Mouse (Mus musculus): Measurements from ENCODE around the gene Sult2b1. TPM values are rescaled to one million over a fixed set of nuclear protein-coding genes. Genes with fewer than 3 reads are reported as not detected.

Gene Sult2b1
- total RNA-seq (2021), result 10 to 100 TPM in 1 of 2 experiments, 1 to 10 TPM in 1; 9.7 to 11.5 TPM

DNA sequence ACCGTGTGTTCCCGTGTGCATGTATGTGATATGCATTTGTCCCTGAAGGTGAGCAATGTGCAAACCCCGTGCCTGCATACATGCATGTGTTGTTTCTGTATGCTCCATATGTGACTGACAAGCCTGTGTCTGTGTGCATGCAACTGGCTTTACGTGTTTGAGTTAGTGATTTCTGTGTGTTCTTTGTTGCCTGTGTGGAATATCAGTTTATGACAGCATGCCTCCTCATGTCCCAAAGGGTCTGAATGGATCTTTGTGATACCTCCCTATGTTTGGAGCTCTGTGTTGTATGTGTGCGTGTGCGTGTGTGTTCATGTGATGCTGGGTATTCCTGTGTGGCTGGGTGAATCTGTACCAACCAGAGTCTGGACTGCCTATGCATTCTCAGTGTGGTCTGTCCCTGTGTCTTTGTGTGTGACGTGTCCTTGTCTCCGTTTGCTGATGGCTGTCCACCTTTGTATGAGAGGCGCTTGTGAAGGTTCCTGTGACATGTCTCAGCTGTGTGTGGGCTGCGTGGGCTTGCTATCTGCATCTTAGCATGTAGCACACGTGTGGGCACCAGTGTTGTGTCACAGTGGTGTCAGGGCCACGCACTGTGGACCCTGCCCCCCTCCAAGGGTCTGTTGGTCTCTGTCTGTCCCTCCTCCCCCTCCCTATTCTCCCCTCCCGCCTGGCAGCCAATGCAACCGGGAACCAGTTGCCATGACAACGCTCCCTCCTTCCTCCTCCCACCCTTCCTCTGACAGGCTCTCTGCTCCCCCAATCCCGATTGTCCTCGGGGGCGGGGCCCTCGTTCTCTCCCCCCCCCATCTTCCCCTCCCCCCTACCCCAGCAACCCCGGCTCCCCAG lies at the start of gene Sult2b1:
TSS of gene Sult2b1 (minus strand) at position 146 of the 849 bp plus-strand sequence.
- intact Hi-C loops (cut with DNase I), result loop anchor here (5.0 kb wide), 1 partner anchor 42 kb away; no protein-coding TSS in a partner anchor

DNA sequence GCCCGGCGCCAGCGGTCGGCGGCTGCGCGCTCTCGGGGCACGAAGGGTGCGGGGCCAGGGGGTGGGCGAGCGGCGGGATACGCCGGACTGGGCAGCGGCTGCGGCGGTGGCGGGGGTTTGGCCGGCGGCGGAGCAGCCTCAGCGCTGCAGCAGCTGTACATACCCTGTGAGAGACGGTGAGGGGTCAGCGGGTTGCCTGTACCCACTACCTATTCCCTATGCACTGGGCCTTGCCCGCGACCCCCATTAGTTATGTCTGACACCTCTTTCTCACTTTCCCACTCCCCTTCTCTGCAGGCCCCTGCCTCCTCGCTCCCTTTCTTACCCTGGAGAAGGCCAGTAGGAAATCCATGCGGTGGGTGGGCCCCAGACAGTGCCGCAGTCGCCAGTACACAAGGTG lies 49.5 kb upstream of the Sult2b1 start:
- intact Hi-C loops (cut with DNase I), result no loop called here
- peak in 1 of 2 experiments; percentile 44 for DNase-seq (ENCODE audit: extremely low spot score in 1 of 2, low spot score in 2 of 2)

More for the DNA sequence above, at the start of gene Sult2b1:
- DNase-seq (ENCODE audit: extremely low spot score in 1 of 2, low spot score in 2 of 2), result peak; percentile 94 to 95

DNA sequence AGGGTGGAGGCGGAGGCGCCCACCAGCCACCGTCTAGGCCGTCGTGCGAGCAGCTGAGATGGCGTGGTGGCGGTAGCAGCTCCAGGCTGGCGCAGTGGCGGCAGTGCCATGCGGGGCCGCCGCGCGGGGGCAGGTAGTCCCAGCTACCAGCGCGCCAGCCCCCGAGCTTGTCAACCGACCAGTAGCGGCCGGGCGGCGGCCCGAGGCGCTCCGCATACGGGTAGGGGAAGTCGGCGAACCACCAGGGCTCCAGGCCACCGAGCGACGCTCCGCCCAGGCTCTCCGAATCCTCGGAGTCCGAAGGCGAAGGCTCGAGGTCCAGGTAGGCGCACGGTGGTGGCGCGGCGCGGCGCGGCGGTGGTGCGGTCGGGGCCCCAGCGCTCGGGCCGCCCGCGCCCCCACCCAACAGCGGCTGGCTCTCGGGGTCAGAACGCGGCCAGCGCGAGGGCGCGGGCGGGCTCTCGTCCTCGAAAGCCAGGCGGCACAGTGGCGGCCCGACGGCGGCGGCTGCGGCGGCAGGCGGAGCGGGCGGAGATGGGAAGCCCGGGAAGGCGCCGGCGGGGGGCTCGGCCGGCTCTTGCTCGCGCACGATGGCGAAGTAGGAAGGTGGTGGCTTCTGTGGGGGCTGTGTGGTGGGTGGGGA lies 48.8 kb upstream of the Sult2b1 start:
- peak in 1 of 2 experiments; percentile 61 for DNase-seq (ENCODE audit: extremely low spot score in 1 of 2, low spot score in 2 of 2)
- intact Hi-C loops (cut with DNase I), result no loop called here

DNA sequence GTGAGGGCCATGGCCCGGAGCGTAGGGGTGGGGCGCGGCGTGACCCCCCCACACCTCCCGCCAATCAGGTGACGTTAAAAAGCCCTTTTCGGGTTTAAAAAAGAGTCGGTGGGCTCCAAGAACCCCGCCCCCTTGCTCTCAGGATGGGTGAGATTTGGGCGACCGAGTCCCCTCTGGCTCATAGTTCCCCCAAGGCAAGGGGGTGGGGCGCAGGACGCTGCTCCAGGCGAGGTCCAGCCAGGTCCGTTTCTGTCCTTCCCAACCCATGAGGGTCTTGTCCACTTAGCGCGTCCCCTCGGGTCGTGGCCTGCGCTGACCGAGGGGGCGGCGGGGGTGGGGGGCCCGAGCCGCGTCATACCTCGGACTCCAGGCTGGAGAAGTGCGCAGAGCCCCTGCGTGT lies 48.0 kb upstream of the Sult2b1 start:
- intact Hi-C loops (cut with DNase I), result no loop called here
- DNase-seq (ENCODE audit: extremely low spot score in 1 of 2, low spot score in 2 of 2), result no peak

DNA sequence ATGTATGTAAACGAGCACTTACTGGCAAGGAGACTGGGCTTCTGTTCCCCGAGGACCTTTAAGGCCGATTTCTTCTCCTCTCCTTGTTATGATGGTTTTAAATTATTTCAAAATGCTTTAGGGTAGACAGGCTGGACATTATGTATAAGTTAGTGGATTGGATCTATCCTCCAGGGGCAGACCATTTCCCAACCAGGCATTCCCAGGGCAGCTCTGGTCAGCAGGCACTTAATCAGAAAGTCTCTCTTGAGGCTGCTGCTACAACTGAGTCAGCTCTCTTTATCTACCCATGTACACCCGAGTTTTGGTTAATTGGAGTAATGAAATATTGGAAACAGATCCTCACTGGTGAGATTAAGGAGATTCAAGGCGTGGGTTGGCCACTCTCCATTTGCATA lies 46.7 kb upstream of the Sult2b1 start:
- intact Hi-C loops (cut with DNase I), result no loop called here
- DNase-seq (ENCODE audit: extremely low spot score in 1 of 2, low spot score in 2 of 2), result no peak

DNA sequence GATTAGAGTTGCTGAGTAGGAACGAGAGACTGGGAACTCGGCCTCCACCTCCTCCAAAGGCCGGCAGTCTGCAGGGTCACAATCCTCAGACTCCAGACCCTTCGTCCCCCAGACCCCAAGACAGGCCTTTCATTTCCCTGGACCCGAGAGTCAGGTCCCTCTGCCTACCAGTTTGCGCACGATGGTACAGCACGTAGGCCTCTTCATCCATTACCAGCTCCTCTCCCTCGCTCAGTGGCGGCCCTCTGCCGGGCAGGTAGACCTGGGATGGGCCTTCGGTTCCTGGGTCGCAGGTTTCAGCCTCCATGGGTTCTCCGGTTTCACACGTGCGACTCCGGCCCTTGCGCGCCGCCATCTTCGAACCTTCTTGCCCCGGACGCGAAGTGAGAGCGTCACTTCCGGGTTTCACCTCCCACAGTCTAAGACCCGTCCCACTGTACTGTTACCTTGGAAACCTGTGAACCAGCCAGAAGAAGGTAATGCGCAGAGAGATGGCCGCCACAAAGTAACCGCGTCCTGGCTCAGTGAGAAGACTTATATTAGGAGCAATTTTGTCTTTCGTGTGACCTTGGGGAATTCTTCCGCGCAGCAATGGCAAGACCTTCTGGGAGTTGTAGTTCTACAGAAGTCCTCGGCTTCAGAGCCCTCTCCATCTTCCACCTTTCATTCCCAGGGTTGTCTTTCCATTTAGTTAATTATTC lies 46.1 kb upstream of the Sult2b1 start, which contains the start of gene Grwd1:
TSS of gene Grwd1 (minus strand) at position 518 of the 701 bp plus-strand sequence.
- intact Hi-C loops (cut with DNase I), result no loop called here
- DNase-seq (ENCODE audit: extremely low spot score in 1 of 2, low spot score in 2 of 2), result peak; percentile 84 to 88

DNA sequence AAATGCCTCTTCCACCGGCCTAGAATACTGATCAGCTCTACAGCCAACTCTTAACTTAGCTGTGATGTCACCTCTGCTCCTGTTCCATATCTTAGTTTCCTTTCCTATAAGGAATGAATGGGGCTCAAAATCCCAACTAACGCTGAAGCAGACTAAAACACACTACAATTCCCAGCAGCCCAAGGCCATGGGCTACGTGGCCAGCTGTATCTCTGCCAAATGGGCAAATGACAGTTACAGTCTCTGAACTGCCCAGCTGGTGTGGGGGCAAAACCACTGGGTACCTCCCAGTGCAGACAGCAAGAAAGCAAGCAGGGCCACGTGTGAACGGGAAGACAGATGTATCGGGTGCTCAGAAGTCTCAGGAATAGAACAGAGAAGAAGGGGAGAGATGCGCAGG lies 42.2 kb upstream of the Sult2b1 start:
- no peak for DNase-seq (ENCODE audit: extremely low spot score in 1 of 2, low spot score in 2 of 2)
- intact Hi-C loops (cut with DNase I), result no loop called here

DNA sequence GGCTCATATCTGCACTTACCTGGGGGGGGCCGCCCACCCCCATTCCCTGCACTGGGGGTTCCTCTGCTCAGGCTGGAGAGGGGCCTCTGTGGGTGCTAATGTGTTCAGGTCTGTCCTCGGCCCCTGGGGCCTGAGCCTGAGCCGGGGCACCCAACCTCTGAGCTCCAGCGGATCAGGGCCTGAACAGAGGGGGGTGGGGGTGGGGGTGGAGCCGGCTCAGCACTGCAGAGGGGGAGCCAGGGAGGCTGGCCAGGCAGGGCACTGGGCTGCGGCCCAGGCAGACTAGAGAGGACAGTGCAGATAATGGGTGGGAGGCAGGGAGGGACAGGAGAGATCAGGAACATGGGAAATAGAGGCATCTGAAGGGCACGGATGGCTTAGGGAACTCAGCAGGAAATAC lies 40.1 kb upstream of the Sult2b1 start, which contains the start of gene Kcnj14:
TSS of gene Kcnj14 (minus strand) at position 185 of the 400 bp plus-strand sequence.
- intact Hi-C loops (cut with DNase I), result loop anchor here (5.0 kb wide), 1 partner anchor 328 kb away; no protein-coding TSS in a partner anchor
- no peak for DNase-seq (ENCODE audit: extremely low spot score in 1 of 2, low spot score in 2 of 2)

DNA sequence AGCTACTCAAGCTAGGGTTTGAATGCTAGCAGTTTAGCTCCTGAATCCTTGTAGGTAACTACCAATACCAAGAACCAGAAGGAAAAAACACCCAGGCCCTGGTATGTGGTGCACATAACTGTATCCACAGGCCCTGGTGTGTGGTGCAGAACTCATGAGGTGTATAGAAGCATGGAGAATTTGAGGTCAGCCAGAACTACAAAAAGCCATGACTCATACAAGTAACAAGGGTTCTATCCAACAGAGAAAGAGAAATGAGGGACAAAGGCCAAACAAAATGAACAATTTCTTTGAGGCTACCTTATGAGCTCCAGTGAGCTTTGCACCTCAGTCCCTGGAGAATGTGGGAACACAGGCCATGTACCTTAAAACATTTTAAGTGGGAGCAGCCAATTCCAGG lies 36.4 kb upstream of the Sult2b1 start:
- intact Hi-C loops (cut with DNase I), result loop anchor here (5.0 kb wide), 1 partner anchor 331 kb away; no protein-coding TSS in a partner anchor
- DNase-seq (ENCODE audit: extremely low spot score in 1 of 2, low spot score in 2 of 2), result no peak

DNA sequence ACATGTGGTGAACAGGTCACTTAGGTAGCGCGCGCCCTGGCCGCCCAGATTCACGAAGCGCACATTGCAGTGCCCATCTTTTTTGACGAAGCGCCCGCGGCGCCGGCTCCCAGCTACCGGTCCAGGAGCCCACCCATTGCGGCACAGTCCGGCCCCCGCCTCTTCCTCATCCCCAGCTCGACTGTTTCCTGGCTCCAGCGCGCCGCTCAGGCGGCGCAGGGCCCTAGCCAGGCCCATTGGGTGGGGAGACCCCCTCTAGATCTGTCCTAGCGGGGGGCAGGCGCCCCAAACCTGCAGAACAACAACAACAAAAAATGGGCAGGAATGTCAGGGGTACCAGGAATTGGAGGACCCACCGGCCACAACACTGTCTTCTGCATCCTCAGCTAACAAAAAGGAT lies 35.4 kb upstream of the Sult2b1 start:
- DNase-seq (ENCODE audit: extremely low spot score in 1 of 2, low spot score in 2 of 2), result no peak
- intact Hi-C loops (cut with DNase I), result loop anchor here (5.0 kb wide), 1 partner anchor 332 kb away; no protein-coding TSS in a partner anchor

DNA sequence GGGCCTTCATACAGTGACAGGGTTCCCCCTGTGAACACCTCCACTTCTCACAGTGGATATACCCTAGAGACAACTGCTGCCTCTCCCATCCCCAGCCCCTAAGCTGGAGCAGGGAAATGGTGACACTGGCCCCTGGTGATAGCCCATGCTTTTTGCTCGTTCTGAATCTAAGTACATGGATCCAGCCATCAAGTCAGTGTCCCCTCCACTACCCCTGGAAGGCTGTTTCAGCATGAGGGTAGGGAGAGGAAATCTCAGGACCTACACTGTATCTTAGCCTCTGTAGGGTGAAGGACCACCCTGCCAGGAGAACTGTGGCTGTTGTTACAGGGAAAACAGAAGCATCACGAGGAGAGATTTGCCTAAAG lies 31.5 kb upstream of the Sult2b1 start:
- no peak for DNase-seq (ENCODE audit: extremely low spot score in 1 of 2, low spot score in 2 of 2)
- intact Hi-C loops (cut with DNase I), result no loop called here

DNA sequence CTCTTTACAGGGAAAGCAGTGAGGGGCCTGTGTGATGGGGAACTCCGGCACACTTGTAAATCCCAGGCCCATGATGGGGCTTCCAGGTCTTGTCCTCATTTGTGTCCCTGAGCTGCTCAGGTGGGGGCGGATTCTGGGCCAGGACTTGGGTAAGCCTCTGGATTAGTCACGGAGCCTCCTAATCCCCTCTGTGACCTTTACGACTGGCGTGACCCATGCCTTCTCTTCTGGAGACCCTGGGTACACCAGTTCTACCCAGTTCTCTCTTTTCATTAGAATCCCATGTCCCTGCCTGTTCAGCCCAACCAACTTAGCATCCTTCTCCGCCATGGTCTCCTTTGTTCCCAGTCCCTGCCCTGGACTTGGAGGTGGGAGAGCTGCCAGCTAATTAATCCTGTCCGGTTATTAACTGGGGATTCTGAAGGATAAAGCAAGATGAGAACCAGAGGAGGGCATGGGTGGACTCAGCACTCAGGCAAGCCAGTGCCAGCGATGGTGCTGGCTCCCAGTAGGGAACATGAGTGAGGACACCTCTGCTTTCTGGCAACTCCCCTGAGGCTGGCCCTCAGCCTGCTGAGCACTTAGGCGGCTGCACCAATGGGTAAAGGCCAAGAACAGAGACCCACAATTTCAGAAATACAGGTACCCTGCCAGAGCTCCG lies 31.0 kb upstream of the Sult2b1 start:
- intact Hi-C loops (cut with DNase I), result no loop called here
- peak in 1 of 2 experiments; percentile 33 for DNase-seq (ENCODE audit: extremely low spot score in 1 of 2, low spot score in 2 of 2)

DNA sequence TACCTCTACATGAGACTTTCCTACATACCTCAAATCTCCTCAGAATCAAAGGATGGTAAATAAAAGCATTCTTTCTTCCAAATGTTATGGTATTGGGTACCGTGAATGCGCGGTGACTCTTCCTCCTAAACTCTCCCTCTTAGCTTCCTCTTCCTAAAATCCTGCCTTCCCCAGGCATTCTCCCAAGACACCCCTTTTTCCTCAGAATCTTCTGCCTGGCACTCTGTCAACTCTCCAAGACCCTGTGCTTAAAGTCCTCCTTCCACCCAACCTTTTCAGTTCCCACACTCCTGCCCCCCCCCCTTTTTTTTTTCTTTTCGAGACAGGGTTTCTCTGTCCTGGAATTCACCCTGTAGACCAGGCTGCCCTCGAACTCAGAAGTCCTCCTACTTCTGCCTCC lies 30.4 kb upstream of the Sult2b1 start:
- peak in 1 of 2 experiments; percentile 27 for DNase-seq (ENCODE audit: extremely low spot score in 1 of 2, low spot score in 2 of 2)
- intact Hi-C loops (cut with DNase I), result no loop called here

DNA sequence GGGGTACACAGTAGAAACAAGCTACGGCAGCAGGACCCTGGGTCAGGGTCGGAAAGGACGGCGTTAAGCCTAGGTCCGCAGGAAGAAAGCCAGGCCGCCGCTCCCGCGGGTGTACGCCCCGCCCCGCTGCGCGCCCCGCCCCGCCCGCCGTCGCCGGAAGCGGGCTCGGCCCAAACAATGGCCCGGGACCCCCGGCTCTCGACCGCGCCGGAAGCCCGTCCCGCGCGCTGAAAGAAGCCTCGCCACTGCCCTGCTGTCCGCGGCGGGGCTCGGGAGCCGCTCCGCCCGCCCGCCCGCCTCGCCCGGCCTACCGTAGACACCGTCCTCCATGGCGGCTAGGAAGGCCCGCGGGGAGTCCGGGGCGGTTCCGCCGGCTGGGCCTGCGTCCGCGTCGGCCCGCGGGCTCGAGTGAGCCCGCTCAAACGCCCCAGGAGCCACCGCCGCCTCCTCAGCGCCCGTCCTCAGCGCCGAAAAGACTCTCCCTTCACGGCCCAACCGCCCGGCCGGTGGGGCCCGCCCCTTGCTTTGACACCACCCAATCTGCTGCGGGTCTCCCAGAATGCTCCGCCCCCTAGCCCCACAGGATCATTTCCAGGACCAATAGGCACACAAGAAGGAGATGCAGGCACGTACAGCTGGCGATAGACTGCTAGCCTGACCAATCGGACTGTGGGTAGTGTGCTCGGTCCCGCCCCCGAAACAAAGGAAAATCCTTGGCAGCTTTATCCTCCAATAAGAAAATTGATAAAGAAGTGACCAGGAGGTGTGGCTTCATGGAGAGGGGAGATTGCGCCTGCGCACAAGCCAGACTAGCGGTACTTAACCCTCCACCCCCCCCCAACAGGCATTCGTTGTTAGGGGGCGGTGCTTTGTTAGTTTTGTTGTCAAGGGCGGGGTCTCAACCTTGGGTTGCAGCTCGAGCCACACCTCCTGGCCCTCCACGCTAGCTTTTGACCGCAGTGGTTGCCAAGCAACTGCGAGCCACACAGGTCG lies 29.6 kb upstream of the Sult2b1 start, which contains the start of gene Cyth2:
TSS of gene Cyth2 (minus strand) at position 795 of the 993 bp plus-strand sequence.
- peak; percentile 99 to 100 for DNase-seq (ENCODE audit: extremely low spot score in 1 of 2, low spot score in 2 of 2)
- intact Hi-C loops (cut with DNase I), result no loop called here

DNA sequence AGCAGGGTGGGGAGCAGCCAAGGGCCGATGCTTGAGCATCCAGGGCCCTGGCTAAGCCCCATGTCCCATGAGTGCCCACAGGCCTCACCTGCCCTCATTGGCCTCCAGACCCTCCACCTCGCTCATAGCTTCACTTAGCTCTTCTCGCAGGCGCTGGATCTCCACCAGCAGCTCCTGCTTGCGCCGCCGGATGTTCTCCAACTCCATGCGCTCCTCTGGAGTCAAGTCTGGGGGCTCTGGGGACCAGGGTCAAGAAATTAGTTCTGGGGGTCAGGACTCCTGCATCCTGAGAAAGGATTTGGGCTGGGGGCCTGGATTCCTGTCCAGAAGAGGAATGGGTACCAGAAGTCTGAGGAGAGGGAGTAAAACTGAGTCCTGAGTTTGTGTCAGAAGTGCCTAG lies 28.5 kb upstream of the Sult2b1 start:
- intact Hi-C loops (cut with DNase I), result no loop called here
- no peak for DNase-seq (ENCODE audit: extremely low spot score in 1 of 2, low spot score in 2 of 2)

DNA sequence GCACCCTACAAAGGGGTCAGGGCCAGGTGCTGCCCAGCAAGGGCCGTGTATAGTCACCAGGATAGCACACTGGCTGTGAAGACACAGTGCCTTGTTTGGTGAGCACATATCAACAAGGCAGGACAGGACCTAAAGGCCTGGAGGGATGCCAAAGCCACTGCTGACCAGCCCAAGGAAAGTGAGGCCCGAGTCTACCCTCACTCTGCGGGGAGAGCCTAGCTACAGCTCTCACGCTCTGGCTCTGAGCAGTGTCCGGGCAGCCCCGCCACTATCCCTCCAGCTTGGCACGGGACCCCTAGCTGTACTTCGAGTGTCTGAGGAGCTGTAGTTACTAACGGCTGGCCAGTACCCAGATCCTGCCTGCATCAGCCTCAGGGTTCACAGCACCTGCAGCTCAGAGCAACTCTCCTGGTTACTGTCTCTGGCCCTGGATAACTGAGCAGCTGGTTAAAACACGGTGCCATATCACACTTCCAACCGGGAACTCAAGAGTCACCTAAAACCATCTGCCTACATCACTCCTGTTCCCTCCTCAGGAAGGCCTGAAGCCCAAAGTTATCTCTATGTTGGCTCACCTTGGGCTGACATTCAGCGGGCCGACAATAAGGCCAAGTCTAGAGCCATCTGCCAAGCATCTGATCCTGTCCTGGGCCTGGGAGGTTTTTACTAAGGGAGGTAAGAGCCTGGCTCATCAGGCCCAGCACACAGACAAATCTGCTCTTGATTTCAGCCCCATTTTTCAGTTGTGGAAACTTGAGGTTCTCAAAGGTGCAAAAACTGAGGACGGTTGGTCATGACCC lies 25.0 kb upstream of the Sult2b1 start:
- intact Hi-C loops (cut with DNase I), result no loop called here
- no peak for DNase-seq (ENCODE audit: extremely low spot score in 1 of 2, low spot score in 2 of 2)

DNA sequence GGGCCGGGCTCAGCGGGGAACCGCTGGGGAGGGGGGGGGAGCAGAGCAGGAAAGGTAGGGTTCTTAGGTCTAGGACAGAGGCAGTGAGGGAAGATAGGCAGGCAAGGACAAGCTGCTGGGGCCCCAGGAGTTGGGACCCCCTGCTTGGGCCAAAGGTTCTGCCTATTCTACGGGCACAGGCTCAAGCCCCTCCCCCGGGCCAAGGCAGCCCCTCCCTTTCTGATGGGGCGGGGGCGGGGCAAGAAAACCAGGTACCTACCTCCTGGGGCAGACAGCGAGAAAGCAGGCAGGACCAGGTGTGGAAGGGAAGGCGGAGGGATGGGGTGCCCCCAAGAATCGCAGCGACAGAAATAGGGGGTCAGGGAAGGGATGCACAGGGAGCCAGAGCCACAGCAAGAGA lies 24.0 kb upstream of the Sult2b1 start:
- intact Hi-C loops (cut with DNase I), result no loop called here
- peak in 1 of 2 experiments; percentile 45 for DNase-seq (ENCODE audit: extremely low spot score in 1 of 2, low spot score in 2 of 2)

All from left cerebral cortex, postnatal 10 days (tissue).